Mouse (Mus musculus): Measurements from ENCODE around the gene Sbds. TPM values are rescaled to one million over a fixed set of nuclear protein-coding genes. Genes with fewer than 3 reads are reported as not detected.

The Sbds gene
- polyA plus RNA-seq, 1 experiment from 2014 or later, result 66.3 TPM

Other genes starting within 250 kb of the Sbds start
- gene Asl, start 226.3 kb downstream of the Sbds start, polyA plus RNA-seq (2015; fragmentation: Nextera tagmentation; extraction: Ambion mirVana), result 40.3 and 44.4 TPM in 2 replicates
- 70.1 and 80.1 TPM in 2 replicates for gene Crcp, start 226.2 kb downstream of the Sbds start, polyA plus RNA-seq (2015; fragmentation: Nextera tagmentation; extraction: Ambion mirVana)
- gene Tpst1, start 182.2 kb downstream of the Sbds start, polyA plus RNA-seq (2015; fragmentation: Nextera tagmentation; extraction: Ambion mirVana), result 56.7 and 59.0 TPM in 2 replicates
- 15.1 and 16.7 TPM in 2 replicates for gene Kctd7, start 110.7 kb downstream of the Sbds start, polyA plus RNA-seq (2015; fragmentation: Nextera tagmentation; extraction: Ambion mirVana)
- gene Rabgef1, start 83.7 kb downstream of the Sbds start, polyA plus RNA-seq (2015; fragmentation: Nextera tagmentation; extraction: Ambion mirVana), result 36.4 and 36.6 TPM in 2 replicates
- 25.9 TPM in 2 replicates for gene Tmem248, start 38.4 kb downstream of the Sbds start, polyA plus RNA-seq (2015; fragmentation: Nextera tagmentation; extraction: Ambion mirVana)
- gene Tyw1, start 89 bp upstream of the Sbds start, polyA plus RNA-seq (2015; fragmentation: Nextera tagmentation; extraction: Ambion mirVana), result 23.2 and 27.0 TPM in 2 replicates
- 10.5 and 10.8 TPM in 2 replicates for gene Caln1, start 113.9 kb upstream of the Sbds start, polyA plus RNA-seq (2015; fragmentation: Nextera tagmentation; extraction: Ambion mirVana)
- gene A330070K13Rik, start 129.1 kb upstream of the Sbds start, polyA plus RNA-seq (2015; fragmentation: Nextera tagmentation; extraction: Ambion mirVana), result not detected in 2 replicates